Mouse (Mus musculus): Measurements from ENCODE around the gene Cacna2d3.

GRCm38 (mm10) chr14:29113852-29114450 is 607.7 kb downstream of the Cacna2d3 start:
- TF ChIP-seq CTCF (conservative IDR thresholded peaks at IDR 0.05 in 1 of 2, IDR thresholded peaks at IDR 0.05 in 1 of 2; ENCODE audit: low read depth in 2 of 2, low read length in 2 of 2) (no peak), POLR2A (IDR thresholded peaks at IDR 0.05; ENCODE audit: low read depth, low read length) (no peak), EP300 (IDR thresholded peaks at IDR 0.05; ENCODE audit: low read length) (no peak), MYC (IDR thresholded peaks at IDR 0.05; ENCODE audit: low read depth, low read length) (no peak), UBTF (IDR thresholded peaks at IDR 0.05; ENCODE audit: low read depth, low read length) (no peak), SIN3A (IDR thresholded peaks at IDR 0.05; ENCODE audit: low read length) (no peak)

All from CH12.LX (cell line).